Mouse (Mus musculus) gastrocnemius, adult 2 months (tissue): ENCODE measurements at regions not wholly inside any gene's neighbourhood (a gene's known extent, or its start where the extent isn't known, plus 50 kb on each side); places are given as distances from the start of the nearest gene placed in this dataset.

ENCODE experiments used
- DNase-seq: peaks from one replicate; pipeline ENCODE4 v3.0.0; 2022
- H3K27ac ChIP-seq: fragments of 200-600 bp; 2 replicates; pipeline ENCODE4 v1.8.1; 2022; ENCODE audit warnings: mild to moderate bottlenecking
- H3K4me3 ChIP-seq: fragments of 200-600 bp; 2 replicates; pipeline ENCODE4 v1.8.1; 2022; ENCODE audit warnings: mild to moderate bottlenecking, moderate library complexity
- CTCF ChIP-seq: fragments of 200-600 bp; IDR thresholded peaks from 2 replicates; pipeline ENCODE4 v1.8.1; 2022; ENCODE audit warnings: antibody characterized with exemption, mild to moderate bottlenecking, moderate library complexity
- intact Hi-C: fragments of 180-260 bp; cut with DNase I; formaldehyde crosslinking; loops from one replicate; pipeline ENCODE4 v1.15.1; 2025

- TF ChIP-seq CTCF = no peak
- no peak for DNase-seq
- intact Hi-C loops = no loop called here
- H3K27ac ChIP-seq = no peak overlapping the region
- H3K4me3 ChIP-seq = no peak overlapping the region
These were observed 759.9 kb upstream of the Fam160b2 start for GRCm38 (mm10) chr14:71359581-71359980.

DNA sequence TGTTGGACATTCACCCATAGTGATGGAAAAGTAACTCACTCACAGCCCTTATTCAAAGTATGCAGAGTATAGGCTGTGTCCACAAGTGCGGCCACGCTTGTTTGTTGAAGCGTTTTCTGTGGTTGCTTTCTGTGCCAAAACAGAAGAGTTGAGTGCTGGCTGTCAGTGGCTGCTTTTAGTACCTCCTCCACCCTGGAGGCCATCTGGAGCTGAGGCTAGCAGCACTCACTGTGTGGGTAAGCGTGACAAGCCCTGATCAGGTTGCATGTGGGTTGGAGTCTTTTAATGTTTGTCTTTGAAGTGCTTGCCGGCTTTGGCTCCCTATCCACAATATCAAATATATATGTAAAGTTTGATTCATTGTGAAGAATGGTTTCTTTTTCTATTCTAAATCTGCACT is 738.6 kb upstream of the Fam160b2 start:
- DNase-seq = no peak
- Histone ChIP-seq H3K4me3 (no peak overlapping the region), H3K27ac (no peak overlapping the region)
- intact Hi-C loops = no loop called here
- TF ChIP-seq CTCF = no peak

DNA sequence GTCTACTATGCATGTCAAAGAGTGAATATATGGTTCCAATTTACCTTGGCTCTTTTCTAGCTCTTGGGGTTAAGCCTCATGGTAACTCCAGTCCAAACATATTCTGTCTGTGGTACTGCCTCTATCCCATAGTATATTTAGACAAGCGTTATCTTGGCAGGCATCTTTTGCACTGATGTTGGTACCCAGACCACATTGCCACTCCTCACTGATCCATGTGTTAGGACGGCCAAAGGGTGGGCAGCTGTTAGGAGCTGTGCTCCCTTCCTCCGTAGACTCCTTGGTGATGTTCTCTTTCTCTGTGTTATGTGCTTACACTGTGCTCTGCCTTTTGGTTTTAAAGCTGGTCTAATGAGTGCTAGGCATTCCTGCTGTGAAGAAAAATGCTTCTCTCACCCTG is 737.3 kb upstream of the Fam160b2 start:
- Histone ChIP-seq H3K27ac (no peak overlapping the region), H3K4me3 (no peak overlapping the region)
- TF ChIP-seq CTCF = no peak
- no peak for DNase-seq
- intact Hi-C loops = no loop called here

DNA sequence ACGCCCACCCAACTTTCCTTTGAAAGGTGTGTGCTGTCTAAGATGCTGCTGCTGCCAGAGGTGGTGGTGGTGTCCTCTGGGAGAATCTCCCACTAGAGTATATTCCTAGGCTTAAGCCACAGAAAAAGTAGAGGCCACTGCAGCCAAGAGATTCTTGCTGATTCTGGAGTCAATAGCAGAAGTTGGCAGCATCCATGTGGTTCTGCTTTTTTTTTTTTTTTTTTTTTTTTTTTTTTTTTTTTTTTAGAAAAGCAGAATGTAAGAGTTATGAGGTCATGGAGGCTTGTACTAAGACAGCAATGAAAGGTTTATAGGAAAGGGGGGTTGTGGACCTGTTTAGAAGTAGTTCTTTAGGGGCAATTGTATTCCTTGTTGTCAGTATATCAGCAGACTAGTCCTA is 734.4 kb upstream of the Fam160b2 start:
- TF ChIP-seq CTCF = no peak
- DNase-seq = no peak
- Histone ChIP-seq H3K27ac (no peak overlapping the region), H3K4me3 (no peak overlapping the region)
- intact Hi-C loops = no loop called here

DNA sequence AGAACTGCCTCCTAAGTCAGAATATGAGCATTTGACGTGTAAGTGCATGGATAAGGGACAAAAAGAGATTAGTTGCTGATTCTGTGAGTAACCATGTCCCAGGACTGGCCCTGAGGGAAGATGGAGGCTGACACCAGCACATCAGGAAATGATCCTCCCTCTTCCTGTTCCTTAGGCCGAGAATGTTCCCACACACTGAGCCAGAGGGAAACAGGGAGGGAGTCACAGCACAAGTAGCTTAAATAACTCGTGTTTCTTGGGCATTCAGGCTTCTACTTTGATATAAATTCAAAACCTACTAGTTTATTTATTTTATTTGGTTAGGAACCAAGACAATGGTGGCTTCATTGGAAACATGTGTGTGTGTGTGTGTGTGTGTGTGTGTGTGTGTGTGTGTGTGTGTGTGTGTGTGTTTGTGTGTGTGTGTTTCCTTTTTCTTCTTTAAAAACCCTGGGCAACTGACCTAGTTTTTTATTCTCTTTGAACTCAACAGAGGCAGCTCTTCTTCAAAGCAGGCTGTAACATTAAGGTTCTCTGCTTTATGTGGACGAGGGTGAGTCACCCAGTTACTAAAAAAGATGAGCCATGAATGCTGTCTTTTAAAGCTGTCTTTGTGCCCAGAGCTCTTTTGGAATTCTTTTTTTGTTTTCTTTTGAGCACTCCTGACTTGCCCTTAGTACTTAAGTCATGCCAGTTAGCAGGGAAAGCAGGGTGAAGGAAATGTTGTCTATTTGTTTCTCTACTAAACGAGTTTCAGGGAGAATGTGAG is 730.4 kb upstream of the Fam160b2 start:
- intact Hi-C loops = no loop called here
- TF ChIP-seq CTCF = no peak
- DNase-seq = no peak

DNA sequence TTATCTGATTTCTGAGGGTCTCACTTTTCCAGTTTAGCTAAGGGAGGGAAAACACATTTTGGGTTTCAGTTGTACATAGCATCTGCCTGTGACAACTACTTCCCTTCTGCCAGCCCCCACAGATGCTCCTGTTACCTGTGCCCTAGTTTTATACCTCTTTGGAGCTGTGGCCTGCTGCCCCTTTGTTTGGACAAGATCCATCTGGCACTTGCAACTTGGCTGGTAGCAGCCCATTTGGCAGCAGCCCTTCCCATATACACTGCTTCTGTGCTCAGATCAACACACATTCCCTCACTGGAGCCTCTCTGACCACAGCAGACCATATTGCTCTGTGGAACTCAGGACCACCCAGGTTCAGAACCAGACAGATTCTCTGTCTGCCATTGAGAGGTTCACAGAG is 728.0 kb upstream of the Fam160b2 start:
- no peak overlapping the region for H3K27ac ChIP-seq
- H3K4me3 ChIP-seq = no peak overlapping the region
- intact Hi-C loops = no loop called here
- DNase-seq = no peak
- TF ChIP-seq CTCF = no peak

More for the DNA sequence above, 730.4 kb upstream of the Fam160b2 start:
- Histone ChIP-seq H3K4me3 (no peak overlapping the region), H3K27ac (no peak overlapping the region)

- intact Hi-C loops = no loop called here
- TF ChIP-seq CTCF = no peak
- H3K4me3 ChIP-seq = no peak overlapping the region
- no peak for DNase-seq
- H3K27ac ChIP-seq = no peak overlapping the region
These were observed 727.0 kb upstream of the Fam160b2 start for GRCm38 (mm10) chr14:71326521-71327105.

GRCm38 (mm10) chr14:71315228-71315627 is 715.6 kb upstream of the Fam160b2 start:
- no peak for TF ChIP-seq CTCF

GRCm38 (mm10) chr14:71299755-71300154 is 700.1 kb upstream of the Fam160b2 start:
- no peak for DNase-seq
- no peak for TF ChIP-seq CTCF
- no peak overlapping the region for H3K4me3 ChIP-seq
- intact Hi-C loops = no loop called here
- no peak overlapping the region for H3K27ac ChIP-seq

More at GRCm38 (mm10) chr14:71315228-71315627, 715.6 kb upstream of the Fam160b2 start:
- H3K27ac ChIP-seq = no peak overlapping the region
- no peak for DNase-seq
- no peak overlapping the region for H3K4me3 ChIP-seq
- intact Hi-C loops = no loop called here

- no peak overlapping the region for H3K27ac ChIP-seq
- no peak overlapping the region for H3K4me3 ChIP-seq
- intact Hi-C loops = no loop called here
- DNase-seq = no peak
- TF ChIP-seq CTCF = no peak
These were observed 681.9 kb upstream of the Fam160b2 start for GRCm38 (mm10) chr14:71281568-71281967.

GRCm38 (mm10) chr14:71276309-71276791 is 676.7 kb upstream of the Fam160b2 start:
- intact Hi-C loops = no loop called here
- TF ChIP-seq CTCF = no peak
- H3K4me3 ChIP-seq = peak overlapping the region; percentile 49
- DNase-seq = peak; percentile 25
- no peak overlapping the region for H3K27ac ChIP-seq

GRCm38 (mm10) chr14:71272470-71272869 is 672.8 kb upstream of the Fam160b2 start:
- DNase-seq = no peak
- intact Hi-C loops = no loop called here
- H3K27ac ChIP-seq = no peak overlapping the region
- TF ChIP-seq CTCF = no peak
- no peak overlapping the region for H3K4me3 ChIP-seq

GRCm38 (mm10) chr14:71257650-71258049 is 658.0 kb upstream of the Fam160b2 start:
- Histone ChIP-seq H3K4me3 (no peak overlapping the region), H3K27ac (no peak overlapping the region)
- intact Hi-C loops = no loop called here
- no peak for DNase-seq
- no peak for TF ChIP-seq CTCF

- intact Hi-C loops = no loop called here
- no peak for DNase-seq
- no peak overlapping the region for H3K4me3 ChIP-seq
- H3K27ac ChIP-seq = no peak overlapping the region
- TF ChIP-seq CTCF = no peak
These were observed 654.6 kb upstream of the Fam160b2 start for GRCm38 (mm10) chr14:71254207-71254606.
